Mouse (Mus musculus) layer of hippocampus, postnatal 25 days (tissue): ENCODE data around the gene Dnajc14. TPM values are rescaled to one million over a fixed set of nuclear protein-coding genes. Genes with fewer than 3 reads are reported as not detected.

ENCODE experiments used
- DNase-seq, 2 experiments: peaks; one replicate each; pipeline ENCODE4 v3.0.0; 2022; ENCODE audit warnings: mixed read lengths in 2 of 2, low spot score in 1 of 2; ENCODE audit errors: extremely low spot score in 1 of 2
- total RNA-seq, 2 experiments: library from RNA; stranded (reverse); gene quantifications; 2 replicates each; pipeline ENCODE4 v1.2.3; 2021

Dnajc14 gene
- 10 to 100 TPM; 66.4 to 68.4 TPM for total RNA-seq

DNA sequence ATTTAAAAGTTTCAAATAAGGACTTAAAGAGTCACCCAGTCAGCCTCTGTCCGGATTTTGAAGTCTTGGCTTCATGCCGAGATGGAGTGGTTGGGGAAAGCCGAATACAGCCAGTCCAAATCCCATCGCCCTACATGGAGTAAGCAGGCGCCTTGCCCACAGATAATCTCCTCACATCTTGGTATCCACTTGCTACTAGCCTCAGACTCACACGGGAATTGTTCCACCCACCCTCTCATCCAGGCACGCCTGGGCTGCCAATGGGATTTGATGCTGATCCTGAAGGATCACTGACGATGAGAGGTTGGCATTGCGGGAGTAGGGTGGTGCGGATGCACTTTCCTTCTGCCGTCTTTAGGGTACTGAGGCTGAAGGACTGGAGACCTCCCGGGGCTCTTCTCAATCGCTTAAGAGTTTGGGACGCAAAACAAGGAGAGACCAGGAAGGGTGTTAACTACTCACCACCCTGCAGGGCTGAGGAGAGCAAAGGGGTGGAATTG is at the start of gene Dnajc14:
Dnajc14 (plus strand) TSS at position 292 of the 500 bp plus-strand sequence.
- DNase-seq, result peak; percentile 53 to 60

GRCm38 (mm10) chr10:128772895-128773294 is 31.0 kb upstream of the Dnajc14 start:
- no peak for DNase-seq

- DNase-seq, result no peak
These were observed 30.2 kb upstream of the Dnajc14 start for GRCm38 (mm10) chr10:128773685-128774084.

DNA sequence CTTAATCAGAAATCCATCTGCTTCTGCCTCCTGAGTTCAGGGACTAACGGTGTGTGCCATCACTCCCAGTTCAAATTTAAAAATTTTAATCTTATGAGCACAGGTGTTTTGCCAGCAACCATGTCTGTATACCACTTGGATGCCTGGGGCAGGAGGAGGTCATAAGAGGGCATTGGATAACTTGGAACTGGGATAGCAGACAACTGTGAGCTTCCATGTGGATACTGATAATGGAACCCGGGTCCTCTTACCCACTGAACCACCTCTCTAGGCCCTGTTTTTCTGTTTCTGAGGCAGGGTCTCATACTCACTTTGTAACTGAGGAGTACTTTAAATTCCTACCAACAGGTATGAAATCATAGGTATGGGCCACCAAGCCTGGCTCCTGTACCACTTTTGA is 25.4 kb upstream of the Dnajc14 start:
- DNase-seq, result no peak

DNA sequence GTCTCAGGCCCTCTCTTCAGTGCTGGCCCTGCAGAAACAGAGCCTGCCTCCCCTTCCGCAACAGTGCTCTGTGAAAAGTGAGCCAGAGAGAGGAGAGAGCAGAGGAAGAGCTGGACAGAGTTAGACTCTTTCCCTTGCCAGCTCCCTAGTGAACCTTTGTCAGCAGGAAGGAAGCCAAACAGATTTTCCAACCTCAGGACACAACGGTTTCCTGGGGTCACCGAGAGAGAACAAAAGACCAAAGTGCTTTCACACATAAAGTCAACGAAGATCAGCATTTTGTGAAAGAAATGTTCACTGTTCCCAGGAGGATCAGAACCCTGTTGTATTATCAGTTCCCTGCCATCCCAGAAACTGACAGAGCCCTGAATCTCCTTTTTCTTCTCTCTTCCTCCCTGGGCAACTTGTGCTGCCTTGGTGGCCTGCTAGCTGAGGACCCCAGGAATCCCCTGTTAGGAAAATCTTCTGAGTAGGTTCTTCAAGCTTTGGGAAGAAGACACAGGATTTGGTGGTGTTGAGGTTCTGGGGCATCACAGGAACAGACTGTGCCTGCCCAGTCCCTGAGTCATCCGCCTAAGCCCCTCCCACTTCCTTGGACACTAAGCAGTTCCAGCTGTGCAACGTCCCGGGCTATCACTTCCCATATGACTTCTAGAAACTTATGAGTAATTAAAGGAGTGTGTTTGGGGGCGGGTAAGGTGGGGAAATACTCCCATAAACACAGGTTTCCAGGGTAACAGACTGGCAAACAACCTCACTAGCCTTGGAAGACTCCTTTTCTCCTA is 24.7 kb upstream of the Dnajc14 start:
- no peak for DNase-seq

- DNase-seq, result no peak
These were observed 23.7 kb upstream of the Dnajc14 start for GRCm38 (mm10) chr10:128780200-128780599.

- no peak for DNase-seq
These were observed 13.3 kb upstream of the Dnajc14 start, which contains the start of gene Mmp19 for GRCm38 (mm10) chr10:128790398-128791124. Gene Mmp19 (plus strand): TSS chr10:128790910.

GRCm38 (mm10) chr10:128792041-128792440 is 11.8 kb upstream of the Dnajc14 start:
- DNase-seq, result no peak

DNA sequence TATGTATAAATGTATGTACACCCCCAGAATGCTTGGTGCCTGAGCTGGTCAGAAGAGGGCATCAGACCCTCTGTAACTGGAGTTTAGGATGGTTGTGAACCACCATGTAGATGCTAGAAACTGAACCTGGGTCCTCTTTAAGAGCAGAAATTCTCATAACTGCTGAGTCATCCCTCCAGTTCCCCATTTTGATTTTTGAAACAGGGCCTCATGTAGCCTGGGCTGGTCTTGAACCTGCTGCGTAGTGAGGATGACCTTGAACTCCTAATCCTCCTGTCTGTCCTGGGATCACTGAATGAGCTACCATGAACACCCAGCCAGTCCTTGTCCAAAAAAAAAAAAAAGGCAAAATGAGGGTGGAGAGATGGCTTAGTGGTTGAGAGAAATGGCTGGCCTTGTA is 10.6 kb upstream of the Dnajc14 start:
- DNase-seq, result no peak

DNA sequence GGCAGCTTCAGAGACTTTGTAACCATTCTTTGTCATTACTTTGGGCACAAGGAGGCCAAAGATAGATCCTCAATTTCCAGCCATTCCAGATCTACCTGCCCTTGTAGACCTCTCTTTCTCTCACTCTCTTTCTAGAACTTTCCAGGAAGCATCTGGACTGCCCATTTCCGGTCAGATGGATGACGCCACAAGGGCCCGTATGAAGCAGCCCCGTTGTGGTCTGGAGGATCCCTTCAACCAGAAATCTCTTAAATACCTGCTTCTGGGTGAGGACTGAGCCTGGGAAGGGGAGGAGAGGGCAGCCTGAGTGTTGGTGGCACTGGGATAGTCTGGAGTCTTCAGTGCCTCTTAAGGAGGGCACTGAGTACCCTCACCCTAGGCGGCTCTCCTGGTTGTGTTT is 9.5 kb upstream of the Dnajc14 start:
- DNase-seq, result no peak

DNA sequence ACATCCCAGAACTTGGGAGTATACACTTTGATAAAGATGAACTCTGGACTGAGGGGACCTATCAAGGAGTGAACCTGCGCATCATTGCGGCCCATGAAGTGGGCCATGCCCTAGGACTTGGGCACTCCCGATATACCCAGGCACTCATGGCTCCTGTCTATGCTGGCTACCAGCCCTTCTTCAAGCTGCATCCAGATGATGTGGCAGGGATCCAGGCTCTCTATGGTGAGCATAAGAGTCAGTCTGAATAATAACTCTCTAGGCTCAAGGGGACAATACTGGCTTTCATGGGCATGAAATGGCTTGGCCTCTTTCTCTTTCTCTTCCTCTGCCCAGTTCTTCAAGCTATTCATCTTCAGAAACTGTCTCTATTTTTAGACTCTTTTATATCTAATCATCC is 8.3 kb upstream of the Dnajc14 start:
- DNase-seq, result no peak

GRCm38 (mm10) chr10:128798676-128799075 is 5.2 kb upstream of the Dnajc14 start:
- DNase-seq, result no peak

DNA sequence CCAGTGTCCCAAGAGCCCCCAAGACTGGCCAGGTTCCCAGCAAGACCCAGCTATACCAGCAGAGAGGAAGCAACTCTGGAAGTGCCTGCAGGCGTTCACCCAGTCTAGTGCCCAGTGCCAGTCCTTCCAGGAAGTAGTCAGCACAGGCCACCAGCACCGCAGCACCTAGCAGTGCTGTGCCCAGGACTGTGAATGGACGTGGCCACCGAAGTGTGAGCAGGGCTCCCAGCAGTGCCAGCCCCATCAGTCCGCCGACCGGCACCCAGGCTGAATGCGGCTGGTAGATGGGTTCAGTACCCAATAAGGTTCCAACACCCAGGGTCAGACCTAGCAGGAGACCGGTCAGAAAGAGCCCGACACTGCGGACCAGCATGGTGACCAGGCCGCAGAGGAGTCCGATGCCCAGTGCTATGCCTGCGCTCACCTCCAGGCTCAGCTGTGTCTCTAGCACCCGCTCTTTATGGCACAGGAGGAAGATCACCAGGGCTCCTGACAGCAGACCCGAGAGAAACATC is 1.8 kb upstream of the Dnajc14 start:
- no peak for DNase-seq

- DNase-seq, result no peak
These were observed 906 bp upstream of the Dnajc14 start for GRCm38 (mm10) chr10:128802956-128803355.

- DNase-seq, result no peak
These were observed 501 bp upstream of the Dnajc14 start for GRCm38 (mm10) chr10:128803361-128803760.

DNA sequence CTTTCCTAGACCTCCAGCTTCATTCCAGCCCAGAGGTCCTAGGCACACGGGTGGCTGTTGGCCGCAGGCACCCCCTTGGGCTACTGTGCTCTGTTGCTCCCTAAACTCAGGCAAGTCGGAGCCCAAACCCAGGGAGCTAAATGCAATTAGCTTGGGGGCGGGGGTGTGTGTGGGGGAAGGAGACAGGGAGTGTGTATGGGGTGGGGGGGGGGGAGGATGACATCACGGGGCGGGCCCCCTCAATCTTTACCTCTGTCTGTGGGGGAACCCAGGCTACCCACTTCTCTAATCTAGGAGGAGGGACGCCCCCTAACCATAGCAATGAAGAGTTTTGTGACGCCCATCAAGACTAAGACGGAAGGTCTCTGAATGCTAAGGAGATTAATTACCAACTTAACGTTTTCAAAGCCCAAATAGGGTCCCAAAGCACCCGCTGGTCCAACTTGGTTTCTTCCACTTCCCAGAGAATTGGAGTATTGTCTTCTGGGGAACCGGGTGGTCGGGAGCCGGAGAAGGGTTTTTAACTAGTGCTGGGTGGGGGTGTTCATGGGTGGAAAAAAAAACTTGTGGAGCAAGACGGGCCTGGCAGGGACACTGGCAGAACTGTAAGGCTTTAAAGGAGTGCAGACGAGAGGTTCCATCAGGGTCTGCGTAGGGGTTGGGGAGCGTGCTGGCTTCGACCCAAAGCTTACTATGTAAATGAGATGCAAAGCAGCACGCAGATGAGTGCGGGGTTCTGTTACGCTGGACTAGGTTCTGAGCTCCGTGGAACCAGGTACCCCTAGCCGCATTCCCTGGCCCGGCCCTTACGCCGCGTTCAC is 619 bp downstream of the Dnajc14 start, which contains the start of gene Tmem198b:
Tmem198b (minus strand) TSS at position 100 of the 821 bp plus-strand sequence.
- peak; percentile 66 to 67 for DNase-seq

DNA sequence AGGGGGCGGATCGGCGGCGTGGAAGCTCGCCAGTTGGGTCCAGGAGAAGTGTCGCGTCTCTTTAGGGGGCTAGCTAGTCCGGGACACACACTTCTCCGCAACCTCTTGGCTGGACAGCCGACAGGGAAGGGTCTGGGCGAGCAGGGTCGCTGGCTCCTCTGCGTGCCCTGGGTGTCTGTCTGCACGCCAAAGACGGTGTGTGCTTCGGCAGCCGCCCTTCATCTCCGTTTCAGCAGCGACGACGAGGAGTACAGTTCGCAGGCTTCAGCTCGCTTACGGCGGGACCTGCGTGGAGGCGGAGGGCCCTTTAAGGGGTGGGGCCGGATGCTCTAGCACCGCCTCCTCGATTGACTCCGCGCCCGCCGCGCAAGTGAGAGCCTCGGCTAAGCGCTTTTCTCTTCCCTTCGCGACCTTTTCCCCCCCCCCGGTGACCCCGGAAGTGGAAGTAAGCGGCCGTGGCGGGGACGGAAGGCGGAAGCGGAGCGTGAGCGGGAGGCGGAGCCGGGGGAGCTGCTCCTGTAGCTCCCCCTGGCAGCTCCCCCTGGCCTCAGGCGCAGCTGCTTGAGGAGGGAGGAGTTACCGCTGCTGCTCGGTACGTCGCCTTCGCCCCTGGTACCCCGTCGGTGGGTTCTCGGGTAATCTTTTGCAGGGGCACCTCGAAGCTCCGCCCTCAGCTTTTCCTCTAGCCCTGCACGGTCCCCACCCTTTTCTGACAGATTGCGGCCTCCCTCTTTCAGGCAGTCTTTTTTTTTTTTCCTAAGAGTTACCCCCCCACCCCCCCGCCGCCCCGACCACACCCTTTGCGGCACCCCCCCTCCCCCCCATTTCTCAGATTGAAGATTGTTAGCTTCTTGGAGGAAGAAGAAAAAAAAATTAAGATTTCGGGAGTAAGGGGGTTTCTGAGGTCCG is 1.5 kb downstream of the Dnajc14 start:
- peak; percentile 83 to 86 for DNase-seq

DNA sequence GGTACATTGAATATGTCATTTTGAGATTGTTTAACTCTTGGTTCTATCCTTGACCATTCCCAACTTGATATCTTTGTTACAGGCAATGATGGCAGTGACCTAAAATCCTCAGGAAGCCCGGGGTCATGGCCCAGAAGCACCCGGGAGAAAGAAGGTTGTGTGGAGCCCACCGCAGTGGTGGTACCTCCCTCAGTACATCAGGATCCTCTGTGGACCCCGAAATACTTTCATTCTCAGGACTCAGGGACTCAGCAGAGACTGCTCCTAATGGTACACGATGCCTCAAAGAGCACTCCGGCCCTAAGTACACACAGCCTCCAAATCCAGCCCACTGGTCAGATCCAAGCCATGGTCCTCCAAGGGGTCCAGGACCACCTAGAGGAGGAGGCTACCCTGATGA is 2.2 kb downstream of the Dnajc14 start:
- DNase-seq, result no peak

DNA sequence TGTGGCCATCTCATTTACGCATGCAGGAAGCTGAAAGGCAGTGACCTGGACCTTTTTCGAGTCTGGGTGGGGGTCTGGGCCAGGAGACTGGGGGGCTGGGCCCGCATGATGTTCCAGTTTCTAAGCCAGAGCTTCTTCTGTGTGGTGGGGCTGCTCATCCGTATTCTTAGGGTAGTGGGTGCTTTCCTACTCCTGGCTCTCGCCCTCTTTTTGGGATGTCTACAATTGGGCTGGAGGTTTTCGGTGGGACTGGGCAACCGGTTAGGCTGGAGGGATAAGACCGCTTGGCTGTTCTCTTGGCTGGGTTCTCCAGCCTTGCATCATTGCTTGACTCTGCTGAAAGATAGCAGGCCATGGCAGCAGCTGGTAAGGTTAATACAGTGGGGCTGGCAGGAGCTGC is 3.2 kb downstream of the Dnajc14 start:
- no peak for DNase-seq
